Mouse (Mus musculus): ENCODE data around the gene Olfr73. TPM values are rescaled to one million over a fixed set of nuclear protein-coding genes. Genes with fewer than 3 reads are reported as not detected.
"Not testable (repeated sequence)": the region's sequence is repeated elsewhere in the genome, so short reads cannot be mapped to it uniquely, and the experiment has no call there.

Gene Olfr73
- not detected in 2 replicates for polyA plus RNA-seq (2016; fragmentation: Nextera tagmentation; extraction: Ambion mirVana)

DNA sequence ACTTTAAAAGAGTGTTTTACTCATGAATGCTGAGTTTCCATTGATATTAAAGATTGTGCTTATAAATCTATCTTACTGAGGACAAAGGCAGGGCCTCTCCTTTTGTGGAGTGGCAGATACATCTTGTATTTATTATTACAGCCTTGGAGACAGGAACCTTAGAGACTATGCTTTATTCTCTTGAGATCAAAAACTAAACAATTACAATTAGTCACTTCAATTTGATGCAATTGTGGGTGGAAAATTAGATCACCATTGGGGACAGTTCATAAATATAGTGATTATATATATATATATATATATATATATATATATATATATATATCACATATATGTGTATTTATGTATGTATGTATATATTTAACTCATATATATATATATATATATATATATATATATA is at the start of gene Olfr73:
Olfr73 (minus strand) TSS at position 101 of the 400 bp plus-strand sequence.
- no peak within 1 kb of the TSS for H3K9ac ChIP-seq
- no peaks in the 10 kb centered on the region for H3K9me3 ChIP-seq
- H3K27ac ChIP-seq: no peak within 1 kb of the TSS
- H3K4me3 ChIP-seq (replicated peaks): no peak within 1 kb of the TSS
- ATAC-seq (ENCODE audit: low FRiP score): no peak
- no peaks in the 10 kb centered on the region for H3K4me1 ChIP-seq
- H3K27me3 ChIP-seq: no peaks in the 10 kb centered on the region
- H3K36me3 ChIP-seq (replicated peaks): no peaks in the 10 kb centered on the region
- H3K4me2 ChIP-seq: no peak within 1 kb of the TSS

DNA sequence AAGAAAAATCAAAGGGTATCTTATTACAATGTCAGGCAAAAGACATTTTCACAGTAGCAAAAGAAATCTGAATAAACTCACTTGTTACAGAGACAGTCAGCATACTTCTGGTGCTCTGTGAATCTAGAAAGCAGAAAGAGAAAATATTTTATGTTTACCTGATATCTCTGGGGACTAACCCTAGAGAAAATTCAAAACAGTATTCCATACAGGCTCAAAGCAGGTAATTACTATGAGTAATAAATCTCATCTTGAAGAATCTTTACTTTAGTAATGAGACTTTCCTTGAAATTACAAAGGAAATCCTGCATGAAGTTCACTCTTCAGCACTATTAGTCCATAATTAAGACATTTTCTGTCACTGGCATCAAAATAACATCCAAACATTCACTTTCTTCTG is 34.2 kb upstream of the Olfr73 start, which contains the start of gene Olfr1163:
Olfr1163 (minus strand) TSS at position 101 of the 400 bp plus-strand sequence.
- no peaks in the 10 kb centered on the region for H3K4me1 ChIP-seq
- H3K27me3 ChIP-seq: no peaks in the 10 kb centered on the region
- H3K36me3 ChIP-seq (replicated peaks): no peaks in the 10 kb centered on the region
- no peak within 1 kb of the TSS for H3K4me3 ChIP-seq (replicated peaks)
- no peak within 1 kb of the TSS for H3K27ac ChIP-seq
- no peak for ATAC-seq (ENCODE audit: low FRiP score)
- no peak within 1 kb of the TSS for H3K9ac ChIP-seq
- no peak within 1 kb of the TSS for H3K4me2 ChIP-seq
- no peaks in the 10 kb centered on the region for H3K9me3 ChIP-seq

DNA sequence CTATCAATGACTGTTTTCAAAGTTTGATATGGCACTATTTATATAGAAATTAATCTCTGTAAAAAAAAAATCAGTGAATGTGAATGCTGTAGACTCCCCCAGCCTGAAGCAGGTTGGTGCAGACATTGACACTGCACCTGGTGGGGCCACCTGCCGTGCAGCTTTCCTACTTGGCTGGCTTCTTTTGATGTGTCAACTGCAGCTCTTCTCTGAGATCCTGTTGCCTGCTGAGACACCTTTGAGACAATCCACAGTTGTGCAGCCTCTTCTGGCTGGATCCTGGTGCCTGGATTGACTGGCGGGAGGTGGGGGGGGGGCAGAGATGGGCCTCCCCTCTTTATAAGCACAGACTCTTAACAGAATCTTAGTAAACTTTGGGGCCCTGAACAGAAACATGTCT is 26.1 kb upstream of the Olfr73 start:
- H3K27me3 ChIP-seq: no peaks in the 10 kb centered on the region
- H3K27ac ChIP-seq: no peak overlapping the region
- no peak for ATAC-seq (ENCODE audit: low FRiP score)
- WGBS: 68% methylated on average over 2 of the region's 2 CpGs
- H3K4me1 ChIP-seq: no peaks in the 10 kb centered on the region
- no peaks in the 10 kb centered on the region for H3K9me3 ChIP-seq
- no peak overlapping the region for H3K4me2 ChIP-seq
- H3K4me3 ChIP-seq (replicated peaks): no peak overlapping the region
- H3K36me3 ChIP-seq (replicated peaks): no peaks in the 10 kb centered on the region
- no peak overlapping the region for H3K9ac ChIP-seq

DNA sequence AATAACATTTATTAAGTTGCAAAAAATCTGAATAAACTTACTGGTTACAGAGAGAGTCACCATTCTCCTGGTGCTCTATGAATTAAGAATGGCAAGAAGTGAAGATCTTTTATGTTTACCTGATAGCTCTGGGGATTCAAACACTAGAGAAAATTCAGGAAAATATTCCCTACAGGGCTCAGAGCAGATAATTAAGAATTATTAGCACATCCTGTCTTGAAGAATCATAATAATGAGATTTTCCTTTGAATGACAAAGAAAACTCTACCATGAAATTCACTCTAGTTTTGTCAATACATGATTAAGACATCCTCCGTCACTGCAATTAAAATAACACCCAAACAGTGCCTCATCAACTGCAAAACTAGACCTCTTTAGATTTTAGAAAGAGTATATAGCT is 13.5 kb upstream of the Olfr73 start, which contains the start of gene Olfr1162:
Olfr1162 (minus strand) TSS at position 101 of the 400 bp plus-strand sequence.
- Histone ChIP-seq H3K36me3 (replicated peaks) (no peaks in the 10 kb centered on the region), H3K27ac (no peak within 1 kb of the TSS), H3K4me3 (replicated peaks) (no peak within 1 kb of the TSS), H3K9me3 (no peaks in the 10 kb centered on the region), H3K4me2 (no peak within 1 kb of the TSS), H3K4me1 (no peaks in the 10 kb centered on the region), H3K27me3 (no peaks in the 10 kb centered on the region), H3K9ac (no peak within 1 kb of the TSS)
- 94% methylated on average over 1 of the region's 1 CpGs for WGBS
- ATAC-seq (ENCODE audit: low FRiP score): no peak

DNA sequence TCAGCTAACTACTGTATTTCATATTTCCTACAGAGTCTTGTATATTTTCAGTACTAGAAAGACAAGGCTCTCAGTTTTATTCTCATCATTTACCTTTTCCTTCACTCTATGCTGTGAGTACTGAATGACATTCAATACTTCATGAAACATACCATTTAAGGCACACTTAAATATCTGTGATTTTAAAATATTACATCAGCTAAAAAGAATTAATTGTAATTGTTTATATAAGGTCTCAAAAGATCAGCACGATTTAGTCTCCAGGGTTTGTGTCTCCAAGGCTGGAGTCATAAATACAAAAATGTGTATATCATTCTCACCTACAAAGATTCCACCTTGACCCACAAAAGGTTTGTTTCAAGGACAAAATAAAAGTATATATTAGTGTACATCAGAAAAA is 15.0 kb downstream of the Olfr73 start, which contains the start of gene Olfr1161:
Olfr1161 (plus strand) TSS at position 301 of the 400 bp plus-strand sequence.
- not testable (repeated sequence) for H3K4me1 ChIP-seq; H3K27me3 ChIP-seq; H3K4me3 ChIP-seq (replicated peaks); H3K27ac ChIP-seq; H3K4me2 ChIP-seq; H3K9ac ChIP-seq; H3K36me3 ChIP-seq (replicated peaks); H3K9me3 ChIP-seq; ATAC-seq (ENCODE audit: low FRiP score)
- WGBS: 89% methylated on average over 1 of the region's 1 CpGs

DNA sequence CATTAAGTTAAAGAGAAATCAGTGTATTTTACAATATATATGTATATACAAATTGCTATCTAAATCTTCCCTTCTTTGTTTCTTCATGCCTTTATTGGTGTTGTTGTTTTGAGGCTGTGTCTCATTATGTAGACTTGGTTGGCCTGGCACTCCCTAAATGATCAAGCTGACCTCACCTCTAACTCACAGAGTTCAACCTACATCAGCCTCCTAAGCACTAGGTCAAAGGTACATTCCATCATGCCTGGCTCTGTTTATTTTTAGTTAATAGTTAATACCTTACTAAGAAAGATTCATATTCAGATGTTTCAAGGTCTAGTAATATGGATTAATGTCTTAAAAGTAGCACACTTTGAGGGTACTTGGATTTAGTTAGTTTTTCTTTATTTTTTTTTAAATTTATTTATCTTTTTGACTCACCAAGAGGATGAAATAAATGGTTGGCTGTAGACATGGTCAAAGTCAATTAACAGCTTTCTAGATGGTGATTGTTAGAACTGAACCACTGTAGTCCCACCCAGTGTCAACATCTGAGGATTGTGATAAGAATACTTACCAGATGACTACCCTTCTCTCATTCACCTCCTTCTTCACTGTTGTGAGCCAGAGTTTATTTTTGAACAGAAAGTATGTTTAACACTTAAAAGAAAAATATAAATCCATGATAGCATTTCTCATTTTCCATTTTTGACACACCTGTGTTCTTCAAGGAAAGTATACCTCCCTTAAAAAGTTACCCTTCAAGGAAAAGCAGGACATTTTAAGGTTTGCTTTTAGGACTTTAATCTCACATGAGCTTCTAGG is 29.8 kb downstream of the Olfr73 start, which contains the start of gene Olfr1160:
Olfr1160 (minus strand) TSS at position 754 of the 804 bp plus-strand sequence.
- no peak for ATAC-seq (ENCODE audit: low FRiP score)
- Histone ChIP-seq H3K9me3 (no peaks in the 10 kb centered on the region), H3K9ac (no peak within 1 kb of the TSS), H3K4me2 (no peak within 1 kb of the TSS), H3K27me3 (no peaks in the 10 kb centered on the region), H3K36me3 (replicated peaks) (no peaks in the 10 kb centered on the region), H3K4me3 (replicated peaks) (no peak within 1 kb of the TSS), H3K4me1 (no peaks in the 10 kb centered on the region), H3K27ac (no peak within 1 kb of the TSS)

DNA sequence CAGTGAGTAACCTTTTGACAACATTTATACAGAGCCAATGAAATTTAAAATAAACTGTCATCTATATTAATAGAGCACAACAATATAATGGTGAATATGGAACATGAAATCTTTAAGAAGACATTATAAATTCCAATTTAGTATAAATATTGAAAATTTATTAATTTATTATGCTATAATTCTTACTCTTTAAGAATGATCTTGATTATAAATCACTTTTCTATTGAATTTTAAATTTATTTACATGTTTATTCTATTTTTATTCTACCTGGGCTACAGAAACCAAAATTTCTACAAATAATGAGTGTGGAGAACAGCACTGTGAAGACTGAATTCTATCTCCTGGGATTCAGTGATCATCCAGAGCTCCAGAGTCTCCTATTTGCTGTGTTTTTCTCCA is 47.7 kb downstream of the Olfr73 start, which contains the start of gene Olfr1158:
Olfr1158 (plus strand) TSS at position 301 of the 400 bp plus-strand sequence.
- Histone ChIP-seq H3K9me3 (no peaks in the 10 kb centered on the region), H3K4me3 (replicated peaks) (no peak within 1 kb of the TSS), H3K27me3 (no peaks in the 10 kb centered on the region), H3K4me1 (no peaks in the 10 kb centered on the region), H3K9ac (no peak within 1 kb of the TSS), H3K36me3 (replicated peaks) (no peaks in the 10 kb centered on the region), H3K4me2 (no peak within 1 kb of the TSS), H3K27ac (no peak within 1 kb of the TSS)
- no peak for ATAC-seq (ENCODE audit: low FRiP score)

Other genes starting within 250 kb of the Olfr73 start
- gene Olfr1143, start 237.1 kb downstream of the Olfr73 start, polyA plus RNA-seq (2016; fragmentation: Nextera tagmentation; extraction: Ambion mirVana): not detected in 2 replicates
- not detected in 2 replicates for gene Olfr1145, start 227.9 kb downstream of the Olfr73 start, polyA plus RNA-seq (2016; fragmentation: Nextera tagmentation; extraction: Ambion mirVana)
- gene Olfr1148, start 207.2 kb downstream of the Olfr73 start, polyA plus RNA-seq (2016; fragmentation: Nextera tagmentation; extraction: Ambion mirVana): not detected in 2 replicates
- not detected in 2 replicates for gene Olfr1150-ps1, start 193.7 kb downstream of the Olfr73 start, polyA plus RNA-seq (2016; fragmentation: Nextera tagmentation; extraction: Ambion mirVana)
- gene Olfr1151, start 181.8 kb downstream of the Olfr73 start, polyA plus RNA-seq (2016; fragmentation: Nextera tagmentation; extraction: Ambion mirVana): not detected in 2 replicates
- gene Olfr1152, start 171.2 kb downstream of the Olfr73 start, polyA plus RNA-seq (2016; fragmentation: Nextera tagmentation; extraction: Ambion mirVana): not detected in 2 replicates
- gene Olfr1153, start 142.7 kb downstream of the Olfr73 start, polyA plus RNA-seq (2016; fragmentation: Nextera tagmentation; extraction: Ambion mirVana): not detected in 2 replicates
- not detected in 2 replicates for gene Olfr1154, start 132.5 kb downstream of the Olfr73 start, polyA plus RNA-seq (2016; fragmentation: Nextera tagmentation; extraction: Ambion mirVana)
- gene Olfr1155, start 92.6 kb downstream of the Olfr73 start, polyA plus RNA-seq (2016; fragmentation: Nextera tagmentation; extraction: Ambion mirVana): not detected in 2 replicates
- gene Olfr1156, start 84.6 kb downstream of the Olfr73 start, polyA plus RNA-seq (2016; fragmentation: Nextera tagmentation; extraction: Ambion mirVana): not detected in 2 replicates
- gene Olfr1157, start 69.4 kb downstream of the Olfr73 start, polyA plus RNA-seq (2016; fragmentation: Nextera tagmentation; extraction: Ambion mirVana): not detected in 2 replicates
- not detected in 2 replicates for gene Olfr74, start 63.0 kb downstream of the Olfr73 start, polyA plus RNA-seq (2016; fragmentation: Nextera tagmentation; extraction: Ambion mirVana)
- gene Olfr1158, start 47.6 kb downstream of the Olfr73 start, polyA plus RNA-seq (2016; fragmentation: Nextera tagmentation; extraction: Ambion mirVana): not detected in 2 replicates
- gene Olfr1160, start 29.4 kb downstream of the Olfr73 start, polyA plus RNA-seq (2016; fragmentation: Nextera tagmentation; extraction: Ambion mirVana): not detected in 2 replicates
- not detected in 2 replicates for gene Olfr1161, start 14.9 kb downstream of the Olfr73 start, polyA plus RNA-seq (2016; fragmentation: Nextera tagmentation; extraction: Ambion mirVana)
- gene Olfr1162, start 13.4 kb upstream of the Olfr73 start, polyA plus RNA-seq (2016; fragmentation: Nextera tagmentation; extraction: Ambion mirVana): not detected in 2 replicates
- gene Olfr1163, start 34.1 kb upstream of the Olfr73 start, polyA plus RNA-seq (2016; fragmentation: Nextera tagmentation; extraction: Ambion mirVana): not detected in 2 replicates
- gene Olfr1164, start 56.3 kb upstream of the Olfr73 start, polyA plus RNA-seq (2016; fragmentation: Nextera tagmentation; extraction: Ambion mirVana): not detected in 2 replicates
- gene Olfr1166, start 90.6 kb upstream of the Olfr73 start, polyA plus RNA-seq (2016; fragmentation: Nextera tagmentation; extraction: Ambion mirVana): not detected in 2 replicates
- gene Olfr1167, start 117.5 kb upstream of the Olfr73 start, polyA plus RNA-seq (2016; fragmentation: Nextera tagmentation; extraction: Ambion mirVana): not detected in 2 replicates
- gene Olfr1168, start 144.2 kb upstream of the Olfr73 start, polyA plus RNA-seq (2016; fragmentation: Nextera tagmentation; extraction: Ambion mirVana): not detected in 2 replicates
- not detected in 2 replicates for gene Olfr1170, start 190.6 kb upstream of the Olfr73 start, polyA plus RNA-seq (2016; fragmentation: Nextera tagmentation; extraction: Ambion mirVana)
- gene Olfr1173, start 242.2 kb upstream of the Olfr73 start, polyA plus RNA-seq (2016; fragmentation: Nextera tagmentation; extraction: Ambion mirVana): not detected in 2 replicates